Mouse (Mus musculus): Measurements from ENCODE around the gene Ppp1r12b.
"Not testable (repeated sequence)": the region's sequence is repeated elsewhere in the genome, so short reads cannot be mapped to it uniquely, and the experiment has no call there.

The Ppp1r12b gene

GRCm38 (mm10) chr1:134847851-134848250 is 107.9 kb downstream of the Ppp1r12b start:
- no peak for DNase-seq

- no peak for DNase-seq
Measured at GRCm38 (mm10) chr1:134846295-134846988, 109.3 kb downstream of the Ppp1r12b start.

- no peak for DNase-seq
Measured at GRCm38 (mm10) chr1:134843369-134843768, 112.4 kb downstream of the Ppp1r12b start.

GRCm38 (mm10) chr1:134836909-134837480 is 118.7 kb downstream of the Ppp1r12b start:
- DNase-seq, result no peak

- not testable (repeated sequence) for DNase-seq
Measured at GRCm38 (mm10) chr1:134830881-134831280, 124.9 kb downstream of the Ppp1r12b start.

GRCm38 (mm10) chr1:134829635-134830034 is 126.1 kb downstream of the Ppp1r12b start:
- no peak for DNase-seq

- DNase-seq, result no peak
Measured at GRCm38 (mm10) chr1:134824896-134825295, 130.8 kb downstream of the Ppp1r12b start.

GRCm38 (mm10) chr1:134823842-134824241 is 131.9 kb downstream of the Ppp1r12b start:
- DNase-seq, result no peak

GRCm38 (mm10) chr1:134823323-134823722 is 132.4 kb downstream of the Ppp1r12b start:
- DNase-seq, result no peak

- DNase-seq, result no peak
Measured at GRCm38 (mm10) chr1:134820882-134821281, 134.9 kb downstream of the Ppp1r12b start.

GRCm38 (mm10) chr1:134819196-134819595 is 136.5 kb downstream of the Ppp1r12b start:
- no peak for DNase-seq

- DNase-seq, result no peak
Measured at GRCm38 (mm10) chr1:134818716-134819115, 137.0 kb downstream of the Ppp1r12b start.

- DNase-seq, result no peak
Measured at GRCm38 (mm10) chr1:134817916-134818595, 137.7 kb downstream of the Ppp1r12b start.

- DNase-seq, result no peak
Measured at GRCm38 (mm10) chr1:134817120-134817519, 138.6 kb downstream of the Ppp1r12b start.

- DNase-seq, result no peak
Measured at GRCm38 (mm10) chr1:134816617-134817016, 139.1 kb downstream of the Ppp1r12b start.

GRCm38 (mm10) chr1:134815748-134816147 is 140.0 kb downstream of the Ppp1r12b start:
- DNase-seq, result no peak

- DNase-seq, result no peak
Measured at GRCm38 (mm10) chr1:134805471-134805870, 150.3 kb downstream of the Ppp1r12b start.

GRCm38 (mm10) chr1:134804373-134804772 is 151.4 kb downstream of the Ppp1r12b start:
- DNase-seq, result no peak

- no peak for DNase-seq
Measured at GRCm38 (mm10) chr1:134803286-134804117, 152.2 kb downstream of the Ppp1r12b start.

- no peak for DNase-seq
Measured at GRCm38 (mm10) chr1:134801758-134802157, 154.0 kb downstream of the Ppp1r12b start.

GRCm38 (mm10) chr1:134796536-134796935 is 159.2 kb downstream of the Ppp1r12b start:
- no peak for DNase-seq

- DNase-seq, result no peak
Measured at GRCm38 (mm10) chr1:134796076-134796475, 159.7 kb downstream of the Ppp1r12b start.

GRCm38 (mm10) chr1:134791456-134791855 is 164.3 kb downstream of the Ppp1r12b start:
- DNase-seq, result no peak

Measured in thymus, adult 18-20 months (tissue).